ENCODE assay signal across 28 mouse cellular contexts in the genomic region with DNA sequence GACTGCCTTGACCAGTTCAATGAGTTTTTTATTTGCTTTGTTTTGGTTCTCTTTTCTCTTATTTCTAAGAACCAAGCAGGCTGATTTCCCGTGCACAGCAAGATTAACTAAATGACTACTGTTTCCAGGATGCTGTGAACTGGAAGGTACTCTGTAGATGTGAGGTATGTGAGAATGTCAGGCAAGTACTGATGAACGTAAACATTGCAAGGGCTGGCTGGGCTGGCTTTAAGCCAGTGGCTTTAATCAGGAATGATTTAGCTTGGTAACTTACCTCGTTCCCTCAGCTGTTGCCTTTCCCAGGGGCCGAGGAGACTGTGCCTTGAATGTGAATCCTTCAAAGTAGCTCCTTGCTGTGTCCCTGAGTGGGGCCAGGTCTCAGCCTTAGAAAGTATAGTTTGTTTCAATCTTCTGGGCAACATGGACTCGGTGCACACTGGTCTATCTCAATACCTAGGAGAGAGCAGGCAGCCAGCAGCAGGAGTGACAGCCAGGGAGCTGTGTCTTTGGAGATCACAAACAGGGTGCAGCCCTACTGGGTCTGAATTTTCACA.
DNase-seq lines count a peak whose midpoint lies in the region; ATAC-seq and TF ChIP-seq lines count a peak whose summit lies in the region.
"Had no signal": no experiment of that assay in that cellular context is flagged by ENCODE, and none has a peak within 500 bp of the region (broad histone marks: within the 10 kb centered on the region; RNA-seq: fewer than 3 reads in every experiment).

No protein-coding gene starts in this region.

- no peak for ATAC-seq in forebrain, embryonic 12.5 days (ENCODE audit: low FRiP score)
- no peak for ATAC-seq in forebrain, postnatal 0 days
- peak; percentile 51; the same call in 1 of the 2 replicates for ATAC-seq in intestine, embryonic 15.5 days
- no peak for ATAC-seq in intestine, postnatal 0 days
- ATAC-seq in neural tube, embryonic 13.5 days (ENCODE audit: low read depth) = no peak
- ATAC-seq in neural tube, embryonic 15.5 days (ENCODE audit: low FRiP score) = no peak
- ATAC-seq: inflammation-experienced regulatory T-cells, adult 6 months; midbrain, embryonic 13.5 days had no signal

- WGBS in forebrain, embryonic 12.5 days = 58% methylated on average over 5 of the region's 5 CpGs
- WGBS in forebrain, postnatal 0 days = 31% methylated on average over 5 of the region's 5 CpGs
- 31% methylated on average over 5 of the region's 5 CpGs for WGBS in intestine, embryonic 15.5 days
- WGBS in intestine, postnatal 0 days = 39% methylated on average over 5 of the region's 5 CpGs
- WGBS in neural tube, embryonic 13.5 days = 39% methylated on average over 5 of the region's 5 CpGs
- 43% methylated on average over 5 of the region's 5 CpGs for WGBS in neural tube, embryonic 15.5 days

- 0 out of 2 replicates have a peak overlapping the region, but pooled peaks have one; percentile 42 for H3K27ac ChIP-seq in forebrain, embryonic 12.5 days
- H3K27ac ChIP-seq in forebrain, postnatal 0 days (ENCODE audit: low read depth, low read length) = no peak overlapping the region
- no peak overlapping the region for H3K27ac ChIP-seq in intestine, embryonic 15.5 days
- no peak overlapping the region for H3K27ac ChIP-seq in intestine, postnatal 0 days (ENCODE audit: low read depth, low read length)
- 0 out of 2 replicates have a peak overlapping the region, but pooled peaks have one; percentile 23 for H3K27ac ChIP-seq in neural tube, embryonic 13.5 days (replicated peaks)
- H3K27ac ChIP-seq in neural tube, embryonic 15.5 days (replicated peaks) = no peak overlapping the region
- H3K27ac ChIP-seq: embryonic facial prominence, embryonic 15.5 days; hindbrain, embryonic 10.5 days; hindbrain, embryonic 15.5 days; limb, embryonic 12.5 days; midbrain, embryonic 13.5 days had no signal

- no peak overlapping the region for H3K4me2 ChIP-seq in forebrain, embryonic 12.5 days
- H3K4me2 ChIP-seq in forebrain, postnatal 0 days (ENCODE audit: low read depth) = no peak overlapping the region
- H3K4me2 ChIP-seq in intestine, embryonic 15.5 days (replicated peaks) = no peak overlapping the region
- no peak overlapping the region for H3K4me2 ChIP-seq in intestine, postnatal 0 days (replicated peaks; ENCODE audit: low read depth)
- no peak overlapping the region for H3K4me2 ChIP-seq in neural tube, embryonic 13.5 days
- H3K4me2 ChIP-seq in neural tube, embryonic 15.5 days = no peak overlapping the region
- H3K4me2 ChIP-seq: embryonic facial prominence, embryonic 15.5 days; hindbrain, embryonic 15.5 days; limb, embryonic 12.5 days; liver, embryonic 11.5 days; midbrain, embryonic 13.5 days had no signal

- H3K4me3 ChIP-seq in forebrain, embryonic 12.5 days (replicated peaks) = no peak overlapping the region
- H3K4me3 ChIP-seq in forebrain, postnatal 0 days (ENCODE audit: low read depth, low read length) = no peak overlapping the region
- H3K4me3 ChIP-seq in intestine, embryonic 15.5 days (replicated peaks) = no peak overlapping the region
- H3K4me3 ChIP-seq in intestine, postnatal 0 days (ENCODE audit: low read depth, low read length) = no peak overlapping the region
- H3K4me3 ChIP-seq in neural tube, embryonic 13.5 days = no peak overlapping the region
- no peak overlapping the region for H3K4me3 ChIP-seq in neural tube, embryonic 15.5 days (replicated peaks)
- H3K4me3 ChIP-seq: embryonic facial prominence, embryonic 15.5 days; hindbrain, embryonic 10.5 days; hindbrain, embryonic 15.5 days; limb, embryonic 12.5 days; megakaryocyte, embryonic 14.5 days; midbrain, embryonic 13.5 days had no signal

- DNase-seq in forebrain, postnatal 0 days = no peak
- no peak for DNase-seq in T-cell, adult 2 months (ENCODE audit: low spot score)
- DNase-seq: adrenal gland, postnatal 10 days; cerebellum, adult 11 months; cerebellum, adult 9-10 months; embryo, embryonic 11 days; heart, postnatal 14 days; kidney, adult 8-10 months; kidney, postnatal 10 days; lung, postnatal 4 days; right cerebral cortex, adult 18-20 months; spleen, adult 18-20 months; thymus, adult 2 months; thymus, postnatal 36 days had no signal

- no peak for TF ChIP-seq CTCF in forebrain, postnatal 0 days (IDR thresholded peaks at IDR 0.05; ENCODE audit: low read depth)
- TF ChIP-seq CTCF in intestine, postnatal 0 days (IDR thresholded peaks at IDR 0.05; ENCODE audit: low read depth) = no peak

- H3K9ac ChIP-seq in forebrain, embryonic 12.5 days = no peak overlapping the region
- no peak overlapping the region for H3K9ac ChIP-seq in forebrain, postnatal 0 days
- no peak overlapping the region for H3K9ac ChIP-seq in intestine, embryonic 15.5 days
- no peak overlapping the region for H3K9ac ChIP-seq in intestine, postnatal 0 days (ENCODE audit: low read depth, low read length)
- no peak overlapping the region for H3K9ac ChIP-seq in neural tube, embryonic 13.5 days
- no peak overlapping the region for H3K9ac ChIP-seq in neural tube, embryonic 15.5 days (replicated peaks)
- H3K9ac ChIP-seq: embryonic facial prominence, embryonic 15.5 days; hindbrain, embryonic 15.5 days; limb, embryonic 12.5 days; midbrain, embryonic 13.5 days had no signal

- H3K27me3 ChIP-seq in forebrain, embryonic 12.5 days = no peaks in the 10 kb centered on the region
- no peaks in the 10 kb centered on the region for H3K27me3 ChIP-seq in forebrain, postnatal 0 days (ENCODE audit: insufficient read depth, low read length)
- H3K27me3 ChIP-seq in intestine, embryonic 15.5 days (replicated peaks) = no peaks in the 10 kb centered on the region
- no peaks in the 10 kb centered on the region for H3K27me3 ChIP-seq in intestine, postnatal 0 days (replicated peaks; ENCODE audit: control insufficient read depth, insufficient read depth, low read length)
- no peaks in the 10 kb centered on the region for H3K27me3 ChIP-seq in neural tube, embryonic 13.5 days
- no peaks in the 10 kb centered on the region for H3K27me3 ChIP-seq in neural tube, embryonic 15.5 days (replicated peaks)
- H3K27me3 ChIP-seq: embryonic facial prominence, embryonic 15.5 days; hindbrain, embryonic 15.5 days; limb, embryonic 12.5 days; megakaryocyte, embryonic 14.5 days; midbrain, embryonic 13.5 days had no signal

- H3K4me1 ChIP-seq in forebrain, embryonic 12.5 days = peaks cover 21% of the 10 kb centered on the region
- H3K4me1 ChIP-seq in forebrain, postnatal 0 days (ENCODE audit: insufficient read depth) = no peaks in the 10 kb centered on the region; the same call in 1 of the 2 replicates
- H3K4me1 ChIP-seq in intestine, embryonic 15.5 days (replicated peaks) = no peaks in the 10 kb centered on the region
- no peaks in the 10 kb centered on the region for H3K4me1 ChIP-seq in intestine, postnatal 0 days (replicated peaks; ENCODE audit: control insufficient read depth, insufficient read depth, low read length)
- peaks cover 11% of the 10 kb centered on the region for H3K4me1 ChIP-seq in neural tube, embryonic 13.5 days (replicated peaks)
- peaks cover 8% of the 10 kb centered on the region; the same call in 1 of the 2 replicates for H3K4me1 ChIP-seq in neural tube, embryonic 15.5 days
- H3K4me1 ChIP-seq: limb, embryonic 12.5 days; megakaryocyte, embryonic 14.5 days had no signal

- H3K36me3 ChIP-seq in forebrain, embryonic 12.5 days (replicated peaks) = no peaks in the 10 kb centered on the region
- no peaks in the 10 kb centered on the region for H3K36me3 ChIP-seq in forebrain, postnatal 0 days (ENCODE audit: insufficient read depth)
- H3K36me3 ChIP-seq in intestine, embryonic 15.5 days = no peaks in the 10 kb centered on the region
- H3K36me3 ChIP-seq in intestine, postnatal 0 days (ENCODE audit: control insufficient read depth, insufficient read depth) = no peaks in the 10 kb centered on the region
- H3K36me3 ChIP-seq in neural tube, embryonic 13.5 days = no peaks in the 10 kb centered on the region
- no peaks in the 10 kb centered on the region for H3K36me3 ChIP-seq in neural tube, embryonic 15.5 days
- H3K36me3 ChIP-seq: embryonic facial prominence, embryonic 15.5 days; G1E; hindbrain, embryonic 10.5 days; hindbrain, embryonic 15.5 days; limb, embryonic 12.5 days; midbrain, embryonic 13.5 days had no signal

- no peaks in the 10 kb centered on the region for H3K9me3 ChIP-seq in forebrain, embryonic 12.5 days
- no peaks in the 10 kb centered on the region for H3K9me3 ChIP-seq in forebrain, postnatal 0 days (ENCODE audit: low read length)
- no peaks in the 10 kb centered on the region for H3K9me3 ChIP-seq in intestine, embryonic 15.5 days
- H3K9me3 ChIP-seq in intestine, postnatal 0 days (ENCODE audit: control insufficient read depth) = no peaks in the 10 kb centered on the region
- no peaks in the 10 kb centered on the region for H3K9me3 ChIP-seq in neural tube, embryonic 13.5 days
- no peaks in the 10 kb centered on the region for H3K9me3 ChIP-seq in neural tube, embryonic 15.5 days (replicated peaks)
- H3K9me3 ChIP-seq: embryonic facial prominence, embryonic 15.5 days; hindbrain, embryonic 10.5 days; hindbrain, embryonic 15.5 days; midbrain, embryonic 13.5 days had no signal

Comparison
In these comparisons a context has a peak if more than half of its experiments do, and no peak if none do; other contexts are left out.
1. H3K27ac ChIP-seq: peak in forebrain, embryonic 12.5 days (single experiment) and neural tube, embryonic 13.5 days (single experiment); none in forebrain, postnatal 0 days (single experiment), intestine, embryonic 15.5 days (single experiment), intestine, postnatal 0 days (single experiment) and neural tube, embryonic 15.5 days (single experiment).